Mouse (Mus musculus): Measurements from ENCODE around the gene Pgr15l.

Pgr15l gene

GRCm38 (mm10) chrX:97072369-97072768 lies at the start of gene Pgr15l:
Gene Pgr15l (plus strand): TSS chrX:97072596.
- no peak for DNase-seq (ENCODE audit: low spot score in 2 of 2)

DNA sequence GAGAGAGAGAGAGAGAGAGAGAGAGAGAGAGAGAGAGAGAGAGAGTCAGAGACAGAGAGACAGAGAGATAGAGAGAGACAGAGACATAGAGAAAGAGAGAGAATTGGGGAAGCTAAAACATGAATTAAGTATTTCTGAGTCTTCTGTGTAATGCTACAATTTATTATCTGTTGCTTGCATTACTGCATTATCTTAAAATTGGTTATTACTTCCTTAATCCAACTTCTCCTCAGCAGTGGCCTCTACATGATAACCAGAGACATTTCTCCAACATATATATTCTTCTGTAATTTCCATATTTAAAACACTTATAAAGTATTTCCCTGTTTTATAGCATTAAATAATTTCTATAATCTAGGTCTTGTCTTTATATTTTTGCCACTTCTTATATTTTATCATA lies 44.9 kb upstream of the Pgr15l start:
- no peak for DNase-seq (ENCODE audit: low spot score in 2 of 2)

DNA sequence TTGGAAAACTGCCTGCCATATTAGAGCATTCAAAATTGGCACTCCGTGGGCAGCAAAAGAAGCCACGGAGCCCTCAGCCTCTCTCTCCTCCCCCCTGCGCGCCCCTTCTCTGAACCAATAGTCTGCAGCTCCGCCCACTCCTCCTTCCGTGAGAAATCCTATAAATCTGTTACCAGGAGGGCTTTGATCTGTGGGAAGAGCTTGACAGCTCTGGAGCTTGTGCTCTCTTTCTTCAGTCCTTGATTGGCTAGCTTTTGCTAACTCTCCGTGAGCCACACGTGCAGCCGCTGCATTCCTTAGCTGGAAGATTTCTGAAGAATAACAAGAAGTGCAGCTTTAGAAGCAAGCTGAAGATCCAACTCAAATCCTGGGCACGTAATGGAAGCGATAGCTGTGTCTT lies 2.6 kb upstream of the Pgr15l start:
- DNase-seq (ENCODE audit: low spot score in 2 of 2): peak; percentile 6 to 29
